Mouse (Mus musculus): ENCODE measurements around the gene Pycr2. TPM values are rescaled to one million over a fixed set of nuclear protein-coding genes. Genes with fewer than 3 reads are reported as not detected.

Pycr2 gene
- polyA plus RNA-seq, 1 experiment from 2014 or later: 85.1 TPM

- no peaks in the 10 kb centered on the region for H3K27me3 ChIP-seq
- peaks cover 19% of the 10 kb centered on the region for H3K4me1 ChIP-seq
- no peaks in the 10 kb centered on the region for H3K9me3 ChIP-seq
- H3K4me2 ChIP-seq (replicated peaks): no peak overlapping the region
- ATAC-seq (replicated peaks): no peak
- WGBS: 94% methylated on average over 24 of the region's 24 CpGs
- no peak overlapping the region for H3K27ac ChIP-seq (replicated peaks)
- no peak overlapping the region for H3K4me3 ChIP-seq
- peaks cover 25% of the 10 kb centered on the region for H3K36me3 ChIP-seq
- H3K9ac ChIP-seq (replicated peaks): no peak overlapping the region
Measured at GRCm38 (mm10) chr1:180906461-180907147, 2.5 kb downstream of the Pycr2 start.

- Histone ChIP-seq H3K36me3 (peaks cover 25% of the 10 kb centered on the region), H3K4me1 (0 out of 2 replicates have a peak, but pooled peaks cover under 1% of the 10 kb centered on the region), H3K4me3 (no peak overlapping the region), H3K27ac (replicated peaks) (no peak overlapping the region), H3K27me3 (no peaks in the 10 kb centered on the region), H3K9me3 (no peaks in the 10 kb centered on the region), H3K4me2 (replicated peaks) (no peak overlapping the region), H3K9ac (replicated peaks) (no peak overlapping the region)
- WGBS: 48% methylated on average over 8 of the region's 8 CpGs
- no peak for ATAC-seq (replicated peaks)
Measured at GRCm38 (mm10) chr1:180911138-180911537, 7.0 kb downstream of the Pycr2 start.

- Histone ChIP-seq H3K4me1 (no peaks in the 10 kb centered on the region), H3K9me3 (no peaks in the 10 kb centered on the region), H3K27ac (replicated peaks) (no peak overlapping the region), H3K36me3 (peaks cover 19% of the 10 kb centered on the region), H3K4me3 (no peak overlapping the region), H3K4me2 (replicated peaks) (no peak overlapping the region), H3K27me3 (no peaks in the 10 kb centered on the region), H3K9ac (replicated peaks) (no peak overlapping the region)
- WGBS: 54% methylated on average over 20 of the region's 20 CpGs
- no peak for ATAC-seq (replicated peaks)
Measured at GRCm38 (mm10) chr1:180911653-180912287, 7.7 kb downstream of the Pycr2 start.

GRCm38 (mm10) chr1:180912792-180913191, 8.7 kb downstream of the Pycr2 start:
- Histone ChIP-seq H3K36me3 (peaks cover 11% of the 10 kb centered on the region), H3K4me1 (no peaks in the 10 kb centered on the region), H3K27me3 (no peaks in the 10 kb centered on the region), H3K9ac (replicated peaks) (no peak overlapping the region), H3K4me3 (no peak overlapping the region), H3K4me2 (replicated peaks) (no peak overlapping the region), H3K27ac (replicated peaks) (no peak overlapping the region), H3K9me3 (no peaks in the 10 kb centered on the region)
- WGBS: 92% methylated on average over 5 of the region's 5 CpGs
- no peak for ATAC-seq (replicated peaks)

- Histone ChIP-seq H3K9me3 (no peaks in the 10 kb centered on the region), H3K4me3 (no peak overlapping the region), H3K9ac (replicated peaks) (no peak overlapping the region), H3K4me1 (no peaks in the 10 kb centered on the region), H3K27ac (replicated peaks) (no peak overlapping the region), H3K4me2 (replicated peaks) (no peak overlapping the region), H3K36me3 (0 out of 2 replicates have a peak, but pooled peaks cover under 1% of the 10 kb centered on the region), H3K27me3 (no peaks in the 10 kb centered on the region)
- WGBS: 55% methylated on average over 4 of the region's 4 CpGs
- no peak for ATAC-seq (replicated peaks)
Measured at GRCm38 (mm10) chr1:180913797-180914196, 9.7 kb downstream of the Pycr2 start.

- WGBS: 93% methylated on average over 11 of the region's 11 CpGs
- ATAC-seq (replicated peaks): no peak
- no peaks in the 10 kb centered on the region for H3K4me1 ChIP-seq
- no peak overlapping the region for H3K4me2 ChIP-seq (replicated peaks)
- H3K9ac ChIP-seq (replicated peaks): no peak overlapping the region
- H3K27me3 ChIP-seq: no peaks in the 10 kb centered on the region
- H3K4me3 ChIP-seq: no peak overlapping the region
- no peak overlapping the region for H3K27ac ChIP-seq (replicated peaks)
- H3K36me3 ChIP-seq: no peaks in the 10 kb centered on the region
- H3K9me3 ChIP-seq: no peaks in the 10 kb centered on the region
Measured at GRCm38 (mm10) chr1:180916425-180916824, 12.3 kb downstream of the Pycr2 start.

- WGBS: 64% methylated on average over 1 of the region's 1 CpGs
- Histone ChIP-seq H3K4me2 (replicated peaks) (no peak overlapping the region), H3K4me1 (no peaks in the 10 kb centered on the region), H3K4me3 (no peak overlapping the region), H3K27me3 (no peaks in the 10 kb centered on the region), H3K27ac (replicated peaks) (no peak overlapping the region), H3K36me3 (no peaks in the 10 kb centered on the region), H3K9ac (replicated peaks) (no peak overlapping the region), H3K9me3 (no peaks in the 10 kb centered on the region)
- ATAC-seq (replicated peaks): no peak
Measured at GRCm38 (mm10) chr1:180917053-180917452, 13.0 kb downstream of the Pycr2 start.

- 33% methylated on average over 8 of the region's 8 CpGs for WGBS
- Histone ChIP-seq H3K9ac (replicated peaks) (no peak overlapping the region), H3K4me2 (replicated peaks) (no peak overlapping the region), H3K36me3 (no peaks in the 10 kb centered on the region), H3K27me3 (no peaks in the 10 kb centered on the region), H3K4me1 (no peaks in the 10 kb centered on the region), H3K4me3 (no peak overlapping the region), H3K27ac (replicated peaks) (no peak overlapping the region), H3K9me3 (no peaks in the 10 kb centered on the region)
- ATAC-seq (replicated peaks): no peak
Measured at GRCm38 (mm10) chr1:180919686-180920085, 15.6 kb downstream of the Pycr2 start.

- Histone ChIP-seq H3K9me3 (no peaks in the 10 kb centered on the region), H3K4me3 (no peak overlapping the region), H3K36me3 (no peaks in the 10 kb centered on the region), H3K27me3 (no peaks in the 10 kb centered on the region), H3K4me2 (replicated peaks) (no peak overlapping the region), H3K9ac (replicated peaks) (no peak overlapping the region), H3K27ac (replicated peaks) (no peak overlapping the region), H3K4me1 (no peaks in the 10 kb centered on the region)
- 77% methylated on average over 6 of the region's 6 CpGs for WGBS
- ATAC-seq (replicated peaks): no peak
Measured at GRCm38 (mm10) chr1:180922273-180923048, 18.4 kb downstream of the Pycr2 start.

GRCm38 (mm10) chr1:180924737-180925136, 20.6 kb downstream of the Pycr2 start:
- no peak overlapping the region for H3K4me3 ChIP-seq
- H3K4me2 ChIP-seq (replicated peaks): no peak overlapping the region
- no peaks in the 10 kb centered on the region for H3K9me3 ChIP-seq
- WGBS: 42% methylated on average over 2 of the region's 2 CpGs
- no peak overlapping the region for H3K9ac ChIP-seq (replicated peaks)
- no peaks in the 10 kb centered on the region for H3K36me3 ChIP-seq
- H3K27me3 ChIP-seq: no peaks in the 10 kb centered on the region
- no peak for ATAC-seq (replicated peaks)
- no peak overlapping the region for H3K27ac ChIP-seq (replicated peaks)
- no peaks in the 10 kb centered on the region for H3K4me1 ChIP-seq

GRCm38 (mm10) chr1:180926286-180926685, 22.2 kb downstream of the Pycr2 start:
- no peaks in the 10 kb centered on the region for H3K4me1 ChIP-seq
- H3K9ac ChIP-seq (replicated peaks): no peak overlapping the region
- 75% methylated on average over 4 of the region's 4 CpGs for WGBS
- no peaks in the 10 kb centered on the region for H3K9me3 ChIP-seq
- H3K27ac ChIP-seq (replicated peaks): no peak overlapping the region
- H3K27me3 ChIP-seq: no peaks in the 10 kb centered on the region
- H3K4me2 ChIP-seq (replicated peaks): no peak overlapping the region
- no peak overlapping the region for H3K4me3 ChIP-seq
- H3K36me3 ChIP-seq: no peaks in the 10 kb centered on the region
- ATAC-seq (replicated peaks): no peak

- Histone ChIP-seq H3K9me3 (no peaks in the 10 kb centered on the region), H3K4me2 (replicated peaks) (no peak overlapping the region), H3K27me3 (0 out of 2 replicates have a peak, but pooled peaks cover 5% of the 10 kb centered on the region), H3K36me3 (no peaks in the 10 kb centered on the region), H3K9ac (replicated peaks) (no peak overlapping the region), H3K4me1 (no peaks in the 10 kb centered on the region), H3K27ac (replicated peaks) (no peak overlapping the region), H3K4me3 (no peak overlapping the region)
- WGBS: 73% methylated on average over 2 of the region's 2 CpGs
- ATAC-seq (replicated peaks): no peak
Measured at GRCm38 (mm10) chr1:180929599-180929998, 25.5 kb downstream of the Pycr2 start.
